Mouse (Mus musculus) MEL (cell line): ENCODE results near the gene Arhgdib. TPM values are rescaled to one million over a fixed set of nuclear protein-coding genes. Genes with fewer than 3 reads are reported as not detected.

Experiments used
- DNase-seq: peaks from one replicate; pipeline ENCODE4 v3.0.0; 2011; ENCODE audit warnings: low read depth, low spot score
- H3K27ac ChIP-seq: 2 replicates; pipeline ENCODE4 v1.5.1; 2012; ENCODE audit warnings: low read depth, mild to moderate bottlenecking, control low read depth, low read length, moderate library complexity; ENCODE audit not compliant: control insufficient read depth
- H3K27me3 ChIP-seq, 2 experiments: fragments of 150-350 bp in 1 of 2; sonication (generic) in 1 of 2; 2 replicates each; pipeline ENCODE4 v1.6.1; 2012; ENCODE audit warnings: low read length in 2 of 2, mild to moderate bottlenecking in 2 of 2, improper control_type of control experiment in 1 of 2, moderate library complexity in 1 of 2; ENCODE audit not compliant: insufficient read depth in 2 of 2, control insufficient read depth in 1 of 2
- H3K36me3 ChIP-seq, 2 experiments: 2 replicates each; pipeline ENCODE4 v1.6.1; 2012 to 2014; ENCODE audit warnings: low read length in 2 of 2, improper control_type of control experiment in 1 of 2, inconsistent platforms in 1 of 2, mild to moderate bottlenecking in 1 of 2; ENCODE audit not compliant: insufficient read depth in 2 of 2, control insufficient read depth in 1 of 2
- H3K4me1 ChIP-seq, 2 experiments: fragments of 150-350 bp in 1 of 2; sonication (generic) in 1 of 2; 2 replicates each; pipeline ENCODE4 v1.6.1; 2012; ENCODE audit warnings: low read length in 2 of 2, improper control_type of control experiment in 1 of 2, mild to moderate bottlenecking in 1 of 2; ENCODE audit not compliant: insufficient read depth in 2 of 2, control insufficient read depth in 1 of 2
- H3K4me3 ChIP-seq, 2 experiments: fragments of 150-350 bp in 1 of 2; sonication (generic) in 1 of 2; 2 replicates each; pipeline ENCODE4 v1.5.1; 2012; ENCODE audit warnings: low read depth in 2 of 2, low read length in 2 of 2, mild to moderate bottlenecking in 2 of 2, moderate library complexity in 2 of 2, control low read depth in 1 of 2, improper control_type of control experiment in 1 of 2; ENCODE audit not compliant: control insufficient read depth in 1 of 2, insufficient read depth in 1 of 2
- H3K79me2 ChIP-seq: 2 replicates; pipeline ENCODE4 v1.6.1; 2012; ENCODE audit warnings: mild to moderate bottlenecking, low read length, moderate library complexity; ENCODE audit not compliant: control insufficient read depth, poor library complexity, insufficient read depth
- H3K9ac ChIP-seq: 2 replicates; pipeline ENCODE4 v1.6.1; 2012; ENCODE audit warnings: low read depth, mild to moderate bottlenecking, control low read depth, low read length, moderate library complexity; ENCODE audit not compliant: control insufficient read depth, poor library complexity, severe bottlenecking
- H3K9me3 ChIP-seq: fragments of 150-350 bp; sonication (generic); replicated peaks from 2 replicates; pipeline ENCODE4 v1.6.1; 2012; ENCODE audit warnings: mild to moderate bottlenecking, low read length, improper control_type of control experiment, moderate library complexity; ENCODE audit not compliant: insufficient read depth
- BHLHE40 ChIP-seq: IDR thresholded peaks from 2 replicates; pipeline ENCODE4 v1.6.1; 2012; ENCODE audit warnings: low read depth, mild to moderate bottlenecking, inconsistent platforms, low read length, improper control_type of control experiment, borderline replicate concordance
- CHD1 ChIP-seq: IDR thresholded peaks from 2 replicates; pipeline ENCODE4 v1.6.1; 2012; ENCODE audit warnings: low read depth, mild to moderate bottlenecking, inconsistent platforms, low read length, improper control_type of control experiment
- CHD2 ChIP-seq: IDR thresholded peaks from 2 replicates; pipeline ENCODE4 v1.6.1; 2011; ENCODE audit warnings: low read length, improper control_type of control experiment
- E2F4 ChIP-seq: IDR thresholded peaks from 2 replicates; pipeline ENCODE4 v1.6.1; 2011; ENCODE audit warnings: low read depth, low read length, improper control_type of control experiment, borderline replicate concordance
- GABPA ChIP-seq: IDR thresholded peaks from 2 replicates; pipeline ENCODE4 v1.6.1; 2012; ENCODE audit warnings: low read depth, mild to moderate bottlenecking, inconsistent platforms, low read length, improper control_type of control experiment, moderate library complexity
- JUND ChIP-seq: IDR thresholded peaks from 2 replicates; pipeline ENCODE4 v1.6.1; 2011; ENCODE audit warnings: low read depth, mild to moderate bottlenecking, improper control_type of control experiment, low read length
- MAX ChIP-seq: IDR thresholded peaks from 2 replicates; pipeline ENCODE4 v1.6.1; 2011; ENCODE audit warnings: low read length, improper control_type of control experiment
- MAZ ChIP-seq: IDR thresholded peaks from 2 replicates; pipeline ENCODE4 v1.6.1; 2012; ENCODE audit warnings: low read depth, mild to moderate bottlenecking, inconsistent platforms, low read length, improper control_type of control experiment
- MEF2A ChIP-seq: IDR thresholded peaks from 2 replicates; pipeline ENCODE4 v1.6.1; 2014; ENCODE audit warnings: low read depth, mild to moderate bottlenecking, inconsistent platforms, low read length, improper control_type of control experiment; ENCODE audit not compliant: poor library complexity, insufficient replicate concordance, severe bottlenecking; ENCODE audit errors: extremely low read depth
- MXI1 ChIP-seq: IDR thresholded peaks from 2 replicates; pipeline ENCODE4 v1.6.1; 2011; ENCODE audit warnings: mild to moderate bottlenecking, low read depth, low read length, improper control_type of control experiment
- NELFE ChIP-seq: IDR thresholded peaks from 2 replicates; pipeline ENCODE4 v1.6.1; 2011; ENCODE audit warnings: low read depth, low read length, improper control_type of control experiment
- POLR2A ChIP-seq, 2 experiments: IDR thresholded peaks; 2 replicates each; pipeline ENCODE4 v1.6.1; 2011 to 2012; ENCODE audit warnings: low read length in 2 of 2, mild to moderate bottlenecking in 2 of 2, control low read depth in 1 of 2, improper control_type of control experiment in 1 of 2, low read depth in 1 of 2, moderate library complexity in 1 of 2; ENCODE audit not compliant: control insufficient read depth in 1 of 2, insufficient read depth in 1 of 2, poor library complexity in 1 of 2
- POLR2AphosphoS5 ChIP-seq: IDR thresholded peaks from 2 replicates; pipeline ENCODE4 v1.6.1; 2012; ENCODE audit warnings: low read depth, borderline replicate concordance, mild to moderate bottlenecking, inconsistent platforms, low read length, moderate library complexity, mixed read lengths
- RAD21 ChIP-seq: IDR thresholded peaks from 2 replicates; pipeline ENCODE4 v1.6.1; 2011; ENCODE audit warnings: mild to moderate bottlenecking, low read depth, low read length, improper control_type of control experiment
- RCOR1 ChIP-seq: IDR thresholded peaks from 2 replicates; pipeline ENCODE4 v1.6.1; 2012; ENCODE audit warnings: low read depth, mild to moderate bottlenecking, inconsistent platforms, low read length, improper control_type of control experiment
- SIN3A ChIP-seq: IDR thresholded peaks from 2 replicates; pipeline ENCODE4 v1.6.1; 2012; ENCODE audit warnings: low read length, improper control_type of control experiment, inconsistent platforms
- SMC3 ChIP-seq: IDR thresholded peaks from 2 replicates; pipeline ENCODE4 v1.6.1; 2011; ENCODE audit warnings: low read depth, low read length, improper control_type of control experiment
- TAL1 ChIP-seq: IDR thresholded peaks from 2 replicates; pipeline ENCODE4 v1.6.1; 2012; ENCODE audit warnings: mild to moderate bottlenecking, inconsistent platforms, low read length, moderate library complexity, mixed read lengths
- TBP ChIP-seq: IDR thresholded peaks from 2 replicates; pipeline ENCODE4 v1.8.0; 2011; ENCODE audit warnings: low read depth, low read length, improper control_type of control experiment
- TCF12 ChIP-seq: IDR thresholded peaks from 2 replicates; pipeline ENCODE4 v1.6.1; 2014; ENCODE audit warnings: low read depth, mild to moderate bottlenecking, inconsistent platforms, low read length, improper control_type of control experiment, moderate library complexity
- UBTF ChIP-seq: IDR thresholded peaks from 2 replicates; pipeline ENCODE4 v1.6.1; 2012; ENCODE audit warnings: low read depth, mild to moderate bottlenecking, inconsistent platforms, low read length, improper control_type of control experiment, moderate library complexity, borderline replicate concordance; ENCODE audit not compliant: insufficient read depth
- USF1 ChIP-seq: IDR thresholded peaks from 2 replicates; pipeline ENCODE4 v1.6.1; 2014; ENCODE audit warnings: low read depth, mild to moderate bottlenecking, inconsistent platforms, low read length, improper control_type of control experiment, moderate library complexity
- USF2 ChIP-seq, 2 experiments: IDR thresholded peaks; 2 replicates each; pipeline ENCODE4 v1.6.1; 2011 to 2012; ENCODE audit warnings: improper control_type of control experiment in 2 of 2, low read length in 2 of 2, borderline replicate concordance in 1 of 2, inconsistent platforms in 1 of 2, low read depth in 1 of 2, mild to moderate bottlenecking in 1 of 2; ENCODE audit not compliant: insufficient read depth in 1 of 2
- ZC3H11A ChIP-seq: IDR thresholded peaks from 2 replicates; pipeline ENCODE4 v1.6.1; 2012; ENCODE audit warnings: low read depth, mild to moderate bottlenecking, inconsistent platforms, low read length, improper control_type of control experiment
- ZKSCAN1 ChIP-seq: IDR thresholded peaks from 2 replicates; pipeline ENCODE4 v1.6.1; 2012; ENCODE audit warnings: low read depth, mild to moderate bottlenecking, inconsistent platforms, low read length, improper control_type of control experiment, moderate library complexity
- ZMIZ1 ChIP-seq: IDR thresholded peaks from 2 replicates; pipeline ENCODE4 v1.6.1; 2012; ENCODE audit warnings: low read depth, mild to moderate bottlenecking, inconsistent platforms, low read length, improper control_type of control experiment, moderate library complexity
- ZNF384 ChIP-seq: IDR thresholded peaks from 2 replicates; pipeline ENCODE4 v1.6.1; 2012; ENCODE audit warnings: low read depth, mild to moderate bottlenecking, inconsistent platforms, low read length, improper control_type of control experiment
- polyA plus RNA-seq, 2 experiments: library from polyadenylated mRNA; stranded (reverse) in 1 of 2; unstranded in 1 of 2; fragments of >175 nt in 1 of 2; fragments of >200 nt in 1 of 2; gene quantifications; 2 replicates each; pipeline versions ENCODE4 v1.2.1 to v1.2.4; 2012; ENCODE audit warnings: low replicate concordance in 2 of 2, low read depth in 1 of 2; ENCODE audit not compliant: insufficient read length in 2 of 2, insufficient read depth in 1 of 2, missing spikeins in 1 of 2
- total RNA-seq: library from RNA; depleted of rRNA; stranded (reverse); fragments of 300-350 nt; gene quantifications from 2 replicates; pipeline ENCODE4 v1.2.3, GENCODE M21; 2012

The Arhgdib gene
- total and polyA plus RNA-seq, 3 experiments, result 102 to 408 (median 346) TPM

DNA sequence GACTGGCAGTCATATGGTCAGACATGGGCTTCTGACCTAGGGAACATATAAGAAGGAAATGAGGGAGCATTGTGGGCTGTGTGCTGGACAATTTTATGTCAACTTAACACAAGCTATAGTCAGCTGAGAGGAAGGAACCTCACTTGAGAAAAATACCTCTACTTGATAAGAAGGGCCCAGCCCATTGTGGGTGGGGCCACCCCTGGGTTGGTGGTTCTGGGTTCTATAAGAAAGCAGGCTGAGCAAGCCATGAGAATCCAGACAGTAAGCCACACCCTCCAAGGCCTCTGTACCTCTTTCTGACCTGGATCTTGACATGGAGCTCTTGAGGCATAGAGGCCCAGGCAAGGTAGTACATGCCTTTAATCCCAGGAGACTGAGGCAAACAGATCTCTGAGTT is 1.7 kb upstream of the Arhgdib start (continued):
- TF ChIP-seq RCOR1 (peak; percentile 27; the same call in 1 of the 2 replicates), MAX (no peak), MEF2A (no peak), POLR2A (IDR thresholded peaks at IDR 0.05; ENCODE audit: control insufficient read depth in 1 of 2, insufficient read depth in 1 of 2, low read depth in 1 of 2, low read length in 2 of 2, poor library complexity in 1 of 2) (peak in 1 of 2 experiments; percentile 68; a peak in 2 of 4 replicates), UBTF (no peak), JUND (no peak), ZC3H11A (no peak), GABPA (no peak), POLR2AphosphoS5 (no peak), ZMIZ1 (0 out of 2 replicates have a peak, but pooled peaks have one; percentile 46), NELFE (peak; percentile 51), SIN3A (peak; percentile 70), MAZ (no peak), CHD1 (no peak), ZNF384 (no peak), SMC3 (no peak), ZKSCAN1 (no peak), TBP (peak; percentile 75; the same call in 1 of the 2 replicates), CHD2 (no peak), RAD21 (no peak), TCF12 (no peak), E2F4 (no peak), TAL1 (no peak)
- TF ChIP-seq, all 39 proteins: peak for 12

DNA sequence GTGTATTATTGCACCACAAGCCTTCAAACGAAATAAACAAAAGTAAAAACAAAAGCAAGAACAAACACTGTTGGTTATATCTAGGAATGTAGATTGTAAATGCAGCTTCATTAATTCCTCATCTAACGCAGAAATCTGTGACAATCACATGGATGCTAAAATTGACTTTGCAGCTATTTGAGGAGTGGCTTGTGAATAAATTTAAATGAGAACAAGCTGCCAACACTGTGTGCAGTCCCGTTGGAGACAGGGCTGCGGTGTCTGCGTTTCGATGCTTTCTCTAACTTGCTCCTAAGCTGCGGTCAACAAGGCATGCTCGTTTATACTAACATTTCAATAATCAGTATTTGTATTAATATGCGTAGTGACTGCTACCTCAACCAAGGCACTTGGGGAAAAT is 581 bp upstream of the Arhgdib start:
- Histone ChIP-seq H3K9ac (no peak overlapping the region), H3K27me3 (no peaks in the 10 kb centered on the region), H3K79me2 (peaks cover 25% of the 10 kb centered on the region), H3K36me3 (peaks cover 0 to 36% of the 10 kb centered on the region in 2 experiments; a peak in 2 of 4 replicates), H3K27ac (0 out of 2 replicates have a peak overlapping the region, but pooled peaks have one; percentile 20), H3K4me1 (peaks cover 13 to 31% of the 10 kb centered on the region in 2 experiments), H3K4me3 (peak overlapping the region in 1 of 2 experiments; percentile 6; a peak in 1 of 4 replicates), H3K9me3 (no peaks in the 10 kb centered on the region)
- no peak for TF ChIP-seq USF1
- no peak for TF ChIP-seq POLR2A (IDR thresholded peaks at IDR 0.05; ENCODE audit: control insufficient read depth in 1 of 2, insufficient read depth in 1 of 2, low read depth in 1 of 2, low read length in 2 of 2, poor library complexity in 1 of 2)
- TF ChIP-seq BHLHE40, result no peak
- no peak for TF ChIP-seq GABPA
- TF ChIP-seq MEF2A, result no peak
- TF ChIP-seq MXI1, result no peak
- TF ChIP-seq USF2 (IDR thresholded peaks at IDR 0.05; ENCODE audit: borderline replicate concordance in 1 of 2, insufficient read depth in 1 of 2, low read depth in 1 of 2, low read length in 2 of 2), result no peak
- DNase-seq, result peak; percentile 28
